ENCODE assay signal across 31 mouse cellular contexts in genomic region chr1:57217656-57218055, GRCm38 (mm10).
DNase-seq lines count a peak whose midpoint lies in the region; ATAC-seq and TF ChIP-seq lines count a peak whose summit lies in the region.
"Had no signal": no experiment of that assay in that cellular context is flagged by ENCODE, and none has a peak within 500 bp of the region (broad histone marks: within the 10 kb centered on the region; RNA-seq: fewer than 3 reads in every experiment).

No protein-coding gene starts in this region.

- no peak overlapping the region for H3K4me3 ChIP-seq in forebrain, embryonic 10.5 days
- no peak overlapping the region for H3K4me3 ChIP-seq in forebrain, postnatal 0 days (ENCODE audit: low read depth, low read length)
- H3K4me3 ChIP-seq in neural tube, embryonic 11.5 days (ENCODE audit: low read depth, low read length), result no peak overlapping the region
- H3K4me3 ChIP-seq in neural tube, embryonic 15.5 days (replicated peaks), result no peak overlapping the region
- H3K4me3 ChIP-seq in forebrain, embryonic 15.5 days, result no peak overlapping the region
- H3K4me3 ChIP-seq in neural tube, embryonic 13.5 days, result no peak overlapping the region
- H3K4me3 ChIP-seq: embryonic facial prominence, embryonic 10.5 days; embryonic facial prominence, embryonic 15.5 days; heart, embryonic 13.5 days; hindbrain, embryonic 15.5 days; intestine, embryonic 15.5 days; limb, embryonic 13.5 days; lung, embryonic 15.5 days; midbrain, embryonic 12.5 days; stomach, embryonic 15.5 days had no signal

- no peaks in the 10 kb centered on the region for H3K36me3 ChIP-seq in forebrain, embryonic 10.5 days (replicated peaks)
- no peaks in the 10 kb centered on the region for H3K36me3 ChIP-seq in forebrain, postnatal 0 days (ENCODE audit: insufficient read depth)
- no peaks in the 10 kb centered on the region for H3K36me3 ChIP-seq in neural tube, embryonic 11.5 days (ENCODE audit: control insufficient read depth, insufficient read depth, low read length)
- H3K36me3 ChIP-seq in neural tube, embryonic 15.5 days, result no peaks in the 10 kb centered on the region
- H3K36me3 ChIP-seq in forebrain, embryonic 15.5 days, result no peaks in the 10 kb centered on the region
- no peaks in the 10 kb centered on the region for H3K36me3 ChIP-seq in neural tube, embryonic 13.5 days
- H3K36me3 ChIP-seq: embryonic facial prominence, embryonic 10.5 days; embryonic facial prominence, embryonic 15.5 days; heart, embryonic 13.5 days; hindbrain, embryonic 15.5 days; intestine, embryonic 15.5 days; limb, embryonic 13.5 days; lung, embryonic 15.5 days; midbrain, embryonic 12.5 days; stomach, embryonic 15.5 days had no signal

- no peaks in the 10 kb centered on the region for H3K9me3 ChIP-seq in forebrain, embryonic 10.5 days
- no peaks in the 10 kb centered on the region for H3K9me3 ChIP-seq in forebrain, postnatal 0 days (ENCODE audit: low read length)
- no peaks in the 10 kb centered on the region for H3K9me3 ChIP-seq in neural tube, embryonic 11.5 days (ENCODE audit: control insufficient read depth, low read length)
- no peaks in the 10 kb centered on the region for H3K9me3 ChIP-seq in neural tube, embryonic 15.5 days (replicated peaks)
- no peaks in the 10 kb centered on the region for H3K9me3 ChIP-seq in forebrain, embryonic 15.5 days
- no peaks in the 10 kb centered on the region for H3K9me3 ChIP-seq in neural tube, embryonic 13.5 days
- H3K9me3 ChIP-seq: embryonic facial prominence, embryonic 10.5 days; embryonic facial prominence, embryonic 15.5 days; heart, embryonic 13.5 days; hindbrain, embryonic 15.5 days; intestine, embryonic 15.5 days; limb, embryonic 13.5 days; lung, embryonic 15.5 days; midbrain, embryonic 12.5 days; stomach, embryonic 15.5 days had no signal

- 89% methylated on average over 8 of the region's 8 CpGs for WGBS in forebrain, embryonic 10.5 days
- WGBS in forebrain, postnatal 0 days, result 26% methylated on average over 8 of the region's 8 CpGs
- 63% methylated on average over 8 of the region's 8 CpGs for WGBS in neural tube, embryonic 11.5 days
- WGBS in neural tube, embryonic 15.5 days, result 21% methylated on average over 8 of the region's 8 CpGs
- WGBS in forebrain, embryonic 15.5 days, result 21% methylated on average over 8 of the region's 8 CpGs
- 36% methylated on average over 8 of the region's 8 CpGs for WGBS in neural tube, embryonic 13.5 days

- ATAC-seq in forebrain, postnatal 0 days, result no peak
- ATAC-seq in neural tube, embryonic 11.5 days (ENCODE audit: insufficient read depth, low FRiP score, low TSS enrichment), result no peak
- no peak for ATAC-seq in neural tube, embryonic 15.5 days (ENCODE audit: low FRiP score)
- peak; percentile 53 for ATAC-seq in forebrain, embryonic 15.5 days (replicated peaks)
- ATAC-seq in neural tube, embryonic 13.5 days (ENCODE audit: low read depth), result peak; percentile 27; the same call in 1 of the 2 replicates
- ATAC-seq: intestine, embryonic 15.5 days; Patski had no signal

- H3K4me2 ChIP-seq in forebrain, postnatal 0 days (ENCODE audit: low read depth), result no peak overlapping the region
- H3K4me2 ChIP-seq in neural tube, embryonic 11.5 days (ENCODE audit: low read depth), result no peak overlapping the region
- H3K4me2 ChIP-seq in neural tube, embryonic 15.5 days, result no peak overlapping the region
- H3K4me2 ChIP-seq in forebrain, embryonic 15.5 days (replicated peaks), result no peak overlapping the region
- H3K4me2 ChIP-seq in neural tube, embryonic 13.5 days, result no peak overlapping the region
- H3K4me2 ChIP-seq: embryonic facial prominence, embryonic 15.5 days; heart, embryonic 13.5 days; hindbrain, embryonic 15.5 days; intestine, embryonic 15.5 days; limb, embryonic 13.5 days; liver, embryonic 11.5 days; lung, embryonic 15.5 days; midbrain, embryonic 12.5 days; stomach, embryonic 15.5 days had no signal

- no peak overlapping the region for H3K9ac ChIP-seq in forebrain, postnatal 0 days
- no peak overlapping the region for H3K9ac ChIP-seq in neural tube, embryonic 11.5 days (ENCODE audit: low read length)
- no peak overlapping the region for H3K9ac ChIP-seq in neural tube, embryonic 15.5 days (replicated peaks)
- no peak overlapping the region for H3K9ac ChIP-seq in forebrain, embryonic 15.5 days (replicated peaks)
- no peak overlapping the region for H3K9ac ChIP-seq in neural tube, embryonic 13.5 days
- H3K9ac ChIP-seq: embryonic facial prominence, embryonic 15.5 days; heart, embryonic 13.5 days; hindbrain, embryonic 15.5 days; intestine, embryonic 15.5 days; limb, embryonic 13.5 days; lung, embryonic 15.5 days; midbrain, embryonic 12.5 days; stomach, embryonic 15.5 days had no signal

- no peak for DNase-seq in forebrain, embryonic 10.5 days (ENCODE audit: extremely low spot score, low spot score)
- DNase-seq in forebrain, postnatal 0 days, result no peak
- no peak for DNase-seq in neural tube, embryonic 11.5 days (ENCODE audit: low spot score)
- DNase-seq in urinary bladder, postnatal 14 days (ENCODE audit: low spot score), result no peak
- DNase-seq in adrenal gland, adult 8-10 months, result no peak
- DNase-seq: adrenal gland, postnatal 14 days; cerebellum, adult 11-12 months; cerebellum, postnatal 10 days; gastrocnemius, postnatal 36 days; heart, adult 18-20 months; heart, postnatal 10 days; kidney, adult 2 months; kidney, postnatal 4 days; lung, postnatal 36 days; right cerebral cortex, postnatal 14 days; thymus, postnatal 14 days had no signal

- no peak for TF ChIP-seq CTCF in forebrain, postnatal 0 days (IDR thresholded peaks at IDR 0.05; ENCODE audit: low read depth)

- H3K27ac ChIP-seq in forebrain, embryonic 10.5 days, result peak overlapping the region; percentile 56; the same call in 1 of the 2 replicates
- H3K27ac ChIP-seq in forebrain, postnatal 0 days (ENCODE audit: low read depth, low read length), result no peak overlapping the region
- peak overlapping the region; percentile 29; the same call in 1 of the 2 replicates for H3K27ac ChIP-seq in neural tube, embryonic 11.5 days (ENCODE audit: low read depth, low read length)
- no peak overlapping the region for H3K27ac ChIP-seq in neural tube, embryonic 15.5 days (replicated peaks)
- peak overlapping the region; percentile 76 for H3K27ac ChIP-seq in forebrain, embryonic 15.5 days (replicated peaks)
- H3K27ac ChIP-seq in neural tube, embryonic 13.5 days (replicated peaks), result 0 out of 2 replicates have a peak overlapping the region, but pooled peaks have one; percentile 0
- H3K27ac ChIP-seq: embryonic facial prominence, embryonic 10.5 days; embryonic facial prominence, embryonic 15.5 days; heart, embryonic 13.5 days; hindbrain, embryonic 15.5 days; intestine, embryonic 15.5 days; kidney, postnatal 0 days; limb, embryonic 13.5 days; lung, embryonic 15.5 days; midbrain, embryonic 12.5 days; stomach, embryonic 15.5 days had no signal

- H3K27me3 ChIP-seq in forebrain, embryonic 10.5 days (ENCODE audit: poor library complexity, severe bottlenecking), result peaks cover 9% of the 10 kb centered on the region; the same call in 1 of the 2 replicates
- H3K27me3 ChIP-seq in forebrain, postnatal 0 days (ENCODE audit: insufficient read depth, low read length), result no peaks in the 10 kb centered on the region
- H3K27me3 ChIP-seq in neural tube, embryonic 11.5 days (ENCODE audit: control insufficient read depth, insufficient read depth, low read length), result no peaks in the 10 kb centered on the region
- no peaks in the 10 kb centered on the region for H3K27me3 ChIP-seq in neural tube, embryonic 15.5 days (replicated peaks)
- H3K27me3 ChIP-seq in forebrain, embryonic 15.5 days, result no peaks in the 10 kb centered on the region
- no peaks in the 10 kb centered on the region; the same call in 1 of the 2 replicates for H3K27me3 ChIP-seq in neural tube, embryonic 13.5 days
- H3K27me3 ChIP-seq: embryonic facial prominence, embryonic 15.5 days; heart, embryonic 13.5 days; hindbrain, embryonic 15.5 days; intestine, embryonic 15.5 days; lung, embryonic 15.5 days; stomach, embryonic 15.5 days had no signal

- H3K4me1 ChIP-seq in forebrain, embryonic 10.5 days, result peaks cover 31% of the 10 kb centered on the region
- no peaks in the 10 kb centered on the region for H3K4me1 ChIP-seq in forebrain, postnatal 0 days (ENCODE audit: insufficient read depth)
- H3K4me1 ChIP-seq in neural tube, embryonic 11.5 days (ENCODE audit: control insufficient read depth, insufficient read depth, low read length), result peaks cover 11% of the 10 kb centered on the region; the same call in 1 of the 2 replicates
- H3K4me1 ChIP-seq in neural tube, embryonic 15.5 days, result peaks cover 26% of the 10 kb centered on the region
- H3K4me1 ChIP-seq in forebrain, embryonic 15.5 days, result peaks cover 44% of the 10 kb centered on the region
- peaks cover 51% of the 10 kb centered on the region for H3K4me1 ChIP-seq in neural tube, embryonic 13.5 days (replicated peaks)
- H3K4me1 ChIP-seq: lung, embryonic 15.5 days; stomach, embryonic 15.5 days had no signal

Comparison
In these comparisons a context has a peak if more than half of its experiments do, and no peak if none do; other contexts are left out.
1. H3K27ac ChIP-seq: peak in forebrain, embryonic 10.5 days (single experiment), neural tube, embryonic 11.5 days (single experiment), forebrain, embryonic 15.5 days (single experiment) and neural tube, embryonic 13.5 days (single experiment); none in forebrain, postnatal 0 days (single experiment) and neural tube, embryonic 15.5 days (single experiment).
2. ATAC-seq: peak in forebrain, embryonic 15.5 days (single experiment) and neural tube, embryonic 13.5 days (single experiment); none in forebrain, postnatal 0 days (single experiment), neural tube, embryonic 11.5 days (single experiment) and neural tube, embryonic 15.5 days (single experiment).